Mouse (Mus musculus): ENCODE data around the gene Rsph1.

DNA sequence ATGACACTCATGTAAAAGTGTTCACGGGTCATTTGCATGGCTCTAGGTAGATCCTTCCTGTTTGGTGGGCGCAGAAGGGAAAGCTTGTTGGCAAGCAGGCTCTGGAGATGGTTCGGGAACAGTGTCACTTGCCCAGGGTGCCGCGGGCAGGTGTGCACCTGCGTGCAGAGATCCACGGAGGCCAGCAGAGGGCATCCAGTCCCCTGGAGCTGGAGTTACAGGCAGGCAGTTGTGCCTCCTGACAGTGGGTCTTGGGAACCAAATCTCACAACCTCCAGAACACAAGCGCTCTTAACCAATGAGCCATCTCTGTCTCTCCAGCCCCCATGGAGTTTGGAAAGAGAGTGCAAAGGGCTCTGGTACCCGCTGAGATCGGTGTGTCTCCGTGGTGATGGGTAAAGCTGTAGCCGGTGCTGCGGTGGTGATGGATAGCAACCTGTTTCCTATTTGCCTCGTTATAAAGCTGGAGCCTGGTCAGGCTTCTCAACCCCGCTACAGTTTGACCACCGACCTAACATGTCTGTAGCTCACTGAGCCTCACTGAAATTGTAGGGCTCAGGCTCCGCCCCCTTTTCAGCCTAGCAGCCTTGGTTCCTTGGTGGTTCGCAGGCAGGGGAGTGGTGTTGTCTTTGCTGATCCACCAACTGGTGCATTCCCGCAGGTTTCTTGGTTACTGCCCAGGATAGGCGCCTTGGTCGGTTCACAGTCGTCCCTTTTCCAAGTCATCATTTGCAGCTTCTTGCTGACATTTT lies 40.5 kb upstream of the Rsph1 start:
- no peak for TF ChIP-seq POLR2A (IDR thresholded peaks at IDR 0.05; ENCODE audit: borderline replicate concordance, low read depth, low read length)
- no peak for TF ChIP-seq CTCF (IDR thresholded peaks at IDR 0.05; ENCODE audit: low read depth, low read length)
